Comparison of ENCODE assay signal across 9 mouse cellular contexts in the genomic region with DNA sequence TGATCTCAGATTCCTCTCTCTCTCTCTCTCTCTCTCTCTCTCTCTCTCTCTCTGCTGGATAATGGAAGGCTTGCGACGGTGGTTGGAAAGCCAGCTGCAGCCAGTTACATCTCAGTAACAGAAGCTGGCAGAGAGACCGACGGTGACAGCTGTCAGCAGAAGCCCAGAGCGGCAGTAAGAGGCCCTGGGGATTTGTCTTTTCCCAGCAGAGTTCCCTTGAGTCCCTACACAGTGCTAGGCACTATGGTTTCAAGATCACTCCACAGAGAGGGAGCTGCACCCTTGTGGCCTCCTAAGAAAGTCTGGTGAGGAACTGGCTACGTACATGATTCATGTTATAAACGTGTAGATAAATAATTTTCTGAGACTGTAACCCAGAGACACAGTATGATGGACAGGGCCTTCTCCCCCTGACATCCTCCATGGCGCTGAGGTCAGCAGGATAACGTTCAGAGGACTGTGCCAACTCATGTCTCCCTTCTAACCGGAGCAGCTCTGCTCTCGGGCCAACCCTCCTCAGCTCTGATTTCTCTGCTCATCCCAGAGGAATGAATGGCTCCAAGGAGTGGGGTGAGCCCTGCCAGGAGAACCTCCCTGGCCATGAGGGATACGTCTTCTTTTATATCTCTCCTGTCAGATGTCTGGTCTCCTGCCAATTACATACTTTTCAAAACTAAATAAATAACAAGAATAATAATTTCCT.
A peak's percentile ranks its signal among the peaks of the same experiment; 100 is the strongest.
DNase-seq lines count a peak whose midpoint lies in the region; ATAC-seq and TF ChIP-seq lines count a peak whose summit lies in the region.
"Had no signal": no experiment of that assay in that cellular context is flagged by ENCODE, and none has a peak within 500 bp of the region (broad histone marks: within the 10 kb centered on the region; RNA-seq: fewer than 3 reads in every experiment).

No protein-coding gene starts in this region.

- no peaks in the 10 kb centered on the region for H3K9me3 ChIP-seq in forebrain, embryonic 15.5 days
- no peaks in the 10 kb centered on the region for H3K9me3 ChIP-seq in forebrain, embryonic 12.5 days
- H3K9me3 ChIP-seq in midbrain, postnatal 0 days (ENCODE audit: low read length) = no peaks in the 10 kb centered on the region
- H3K9me3 ChIP-seq in midbrain, embryonic 11.5 days (ENCODE audit: control insufficient read depth, low read length) = no peaks in the 10 kb centered on the region
- H3K9me3 ChIP-seq in limb, embryonic 15.5 days = no peaks in the 10 kb centered on the region
- H3K9me3 ChIP-seq in stomach, embryonic 16.5 days (replicated peaks; ENCODE audit: control insufficient read depth, low read length) = no peaks in the 10 kb centered on the region

- H3K27me3 ChIP-seq in forebrain, embryonic 15.5 days = no peaks in the 10 kb centered on the region
- H3K27me3 ChIP-seq in forebrain, embryonic 12.5 days = peaks cover 8% of the 10 kb centered on the region; the same call in 1 of the 2 replicates
- no peaks in the 10 kb centered on the region for H3K27me3 ChIP-seq in midbrain, postnatal 0 days (ENCODE audit: insufficient read depth, low read length)
- no peaks in the 10 kb centered on the region for H3K27me3 ChIP-seq in midbrain, embryonic 11.5 days (ENCODE audit: control insufficient read depth, insufficient read depth, low read length)
- no peaks in the 10 kb centered on the region for H3K27me3 ChIP-seq in limb, embryonic 15.5 days
- no peaks in the 10 kb centered on the region; the same call in 1 of the 2 replicates for H3K27me3 ChIP-seq in stomach, embryonic 16.5 days (ENCODE audit: control insufficient read depth, insufficient read depth, low read length)

- 41% methylated on average over 12 of the region's 12 CpGs for WGBS in forebrain, embryonic 15.5 days
- 45% methylated on average over 12 of the region's 12 CpGs for WGBS in forebrain, embryonic 12.5 days
- 45% methylated on average over 12 of the region's 12 CpGs for WGBS in midbrain, postnatal 0 days
- 45% methylated on average over 12 of the region's 12 CpGs for WGBS in midbrain, embryonic 11.5 days
- WGBS in limb, embryonic 15.5 days = 42% methylated on average over 12 of the region's 12 CpGs
- 32% methylated on average over 12 of the region's 12 CpGs for WGBS in stomach, embryonic 16.5 days

- peak; percentile 46 for DNase-seq in midbrain, postnatal 0 days (ENCODE audit: low spot score)
- no peak for DNase-seq in midbrain, embryonic 11.5 days (ENCODE audit: low spot score, missing footprints)
- no peak for DNase-seq in spleen, postnatal 10 days (ENCODE audit: low spot score in 2 of 2)
- DNase-seq: right cerebral cortex, adult 18-20 months had no signal

- TF ChIP-seq CTCF in midbrain, postnatal 0 days (IDR thresholded peaks at IDR 0.05) = no peak

- H3K27ac ChIP-seq in forebrain, embryonic 15.5 days (replicated peaks) = peak overlapping the region; percentile 11; the same call in 1 of the 2 replicates
- H3K27ac ChIP-seq in forebrain, embryonic 12.5 days = no peak overlapping the region
- no peak overlapping the region for H3K27ac ChIP-seq in midbrain, postnatal 0 days (ENCODE audit: low read depth, low read length)
- no peak overlapping the region for H3K27ac ChIP-seq in midbrain, embryonic 11.5 days (ENCODE audit: low read depth, low read length)
- no peak overlapping the region for H3K27ac ChIP-seq in limb, embryonic 15.5 days
- peak overlapping the region; percentile 42; the same call in 1 of the 2 replicates for H3K27ac ChIP-seq in stomach, embryonic 16.5 days (ENCODE audit: low read length)

- H3K4me2 ChIP-seq in forebrain, embryonic 15.5 days (replicated peaks) = no peak overlapping the region
- H3K4me2 ChIP-seq in forebrain, embryonic 12.5 days = no peak overlapping the region
- H3K4me2 ChIP-seq in midbrain, postnatal 0 days (ENCODE audit: low read depth, low read length, poor library complexity, severe bottlenecking) = no peak overlapping the region
- H3K4me2 ChIP-seq in midbrain, embryonic 11.5 days = no peak overlapping the region
- H3K4me2 ChIP-seq in limb, embryonic 15.5 days = no peak overlapping the region
- H3K4me2 ChIP-seq in stomach, embryonic 16.5 days (ENCODE audit: low read depth, low read length) = no peak overlapping the region

- H3K9ac ChIP-seq in forebrain, embryonic 15.5 days (replicated peaks) = no peak overlapping the region
- no peak overlapping the region for H3K9ac ChIP-seq in forebrain, embryonic 12.5 days
- no peak overlapping the region for H3K9ac ChIP-seq in midbrain, postnatal 0 days (replicated peaks; ENCODE audit: low read length, poor library complexity, severe bottlenecking)
- H3K9ac ChIP-seq in midbrain, embryonic 11.5 days (ENCODE audit: low read length) = no peak overlapping the region
- H3K9ac ChIP-seq in limb, embryonic 15.5 days = no peak overlapping the region
- no peak overlapping the region for H3K9ac ChIP-seq in stomach, embryonic 16.5 days (ENCODE audit: low read length)

- H3K4me1 ChIP-seq in forebrain, embryonic 15.5 days = peaks cover 30% of the 10 kb centered on the region
- H3K4me1 ChIP-seq in forebrain, embryonic 12.5 days = peaks cover 39% of the 10 kb centered on the region
- H3K4me1 ChIP-seq in midbrain, postnatal 0 days (ENCODE audit: insufficient read depth, low read length) = no peaks in the 10 kb centered on the region
- peaks cover 12% of the 10 kb centered on the region for H3K4me1 ChIP-seq in midbrain, embryonic 11.5 days (ENCODE audit: control insufficient read depth, insufficient read depth, low read length)
- peaks cover 15% of the 10 kb centered on the region for H3K4me1 ChIP-seq in limb, embryonic 15.5 days
- H3K4me1 ChIP-seq in stomach, embryonic 16.5 days (ENCODE audit: control insufficient read depth, insufficient read depth, low read length) = peaks cover 17% of the 10 kb centered on the region

- no peaks in the 10 kb centered on the region for H3K36me3 ChIP-seq in forebrain, embryonic 15.5 days
- H3K36me3 ChIP-seq in forebrain, embryonic 12.5 days (replicated peaks) = no peaks in the 10 kb centered on the region
- H3K36me3 ChIP-seq in midbrain, postnatal 0 days (ENCODE audit: insufficient read depth, low read length) = no peaks in the 10 kb centered on the region
- H3K36me3 ChIP-seq in midbrain, embryonic 11.5 days (ENCODE audit: control insufficient read depth, insufficient read depth, low read length) = no peaks in the 10 kb centered on the region
- H3K36me3 ChIP-seq in limb, embryonic 15.5 days = no peaks in the 10 kb centered on the region
- H3K36me3 ChIP-seq in stomach, embryonic 16.5 days (ENCODE audit: control insufficient read depth, insufficient read depth, low read length) = no peaks in the 10 kb centered on the region

- ATAC-seq in forebrain, embryonic 15.5 days (replicated peaks) = no peak
- no peak for ATAC-seq in forebrain, embryonic 12.5 days (ENCODE audit: low FRiP score)
- ATAC-seq in midbrain, postnatal 0 days (ENCODE audit: low FRiP score) = no peak
- no peak for ATAC-seq in midbrain, embryonic 11.5 days (ENCODE audit: low FRiP score)
- ATAC-seq in limb, embryonic 15.5 days (ENCODE audit: insufficient number of reproducible peaks, low FRiP score, low TSS enrichment, low read depth) = 0 out of 2 replicates have a peak, but pooled peaks have one; percentile 35
- peak; percentile 86 for ATAC-seq in stomach, embryonic 16.5 days (ENCODE audit: insufficient read depth, low FRiP score)
- ATAC-seq in granulocyte monocyte progenitor cell, adult 5-6 weeks (replicated peaks; ENCODE audit: poor library complexity, severe bottlenecking) = no peak

- no peak overlapping the region for H3K4me3 ChIP-seq in forebrain, embryonic 15.5 days
- no peak overlapping the region for H3K4me3 ChIP-seq in forebrain, embryonic 12.5 days (replicated peaks)
- H3K4me3 ChIP-seq in midbrain, postnatal 0 days (ENCODE audit: low read depth, low read length) = no peak overlapping the region
- no peak overlapping the region for H3K4me3 ChIP-seq in midbrain, embryonic 11.5 days (ENCODE audit: low read depth, low read length)
- H3K4me3 ChIP-seq in limb, embryonic 15.5 days = no peak overlapping the region
- H3K4me3 ChIP-seq in stomach, embryonic 16.5 days (replicated peaks; ENCODE audit: low read length) = no peak overlapping the region

Comparison
In these comparisons a context has a peak if more than half of its experiments do, and no peak if none do; other contexts are left out.
1. H3K27ac ChIP-seq: peak in forebrain, embryonic 15.5 days (single experiment) and stomach, embryonic 16.5 days (single experiment); none in forebrain, embryonic 12.5 days (single experiment), midbrain, postnatal 0 days (single experiment), midbrain, embryonic 11.5 days (single experiment) and limb, embryonic 15.5 days (single experiment).
2. ATAC-seq: peak in limb, embryonic 15.5 days (single experiment) and stomach, embryonic 16.5 days (single experiment); none in forebrain, embryonic 15.5 days (single experiment), forebrain, embryonic 12.5 days (single experiment), midbrain, postnatal 0 days (single experiment), midbrain, embryonic 11.5 days (single experiment) and granulocyte monocyte progenitor cell, adult 5-6 weeks (single experiment).